Mouse (Mus musculus) forebrain, embryonic 12.5 days (tissue): ENCODE measurements around the gene Olfr768. TPM values are rescaled to one million over a fixed set of nuclear protein-coding genes. Genes with fewer than 3 reads are reported as not detected.
"Not testable (repeated sequence)": the region's sequence is repeated elsewhere in the genome, so short reads cannot be mapped to it uniquely, and the experiment has no call there.

ENCODE experiments used
- ATAC-seq: fragments of 200-750 bp; cut with Nextera tagmentation; 2 replicates; pipeline ENCODE4 v1.8.0; 2017; ENCODE audit warnings: moderate TSS enrichment; ENCODE audit not compliant: low FRiP score
- H3K27ac ChIP-seq: fragments of 300-500 bp; sonication (generic); 2 replicates; pipeline ENCODE4 v1.5.1; 2016; ENCODE audit warnings: mild to moderate bottlenecking
- H3K27me3 ChIP-seq: fragments of 300-500 bp; sonication (generic); 2 replicates; pipeline ENCODE4 v1.6.1; 2016; ENCODE audit warnings: mild to moderate bottlenecking
- H3K36me3 ChIP-seq: fragments of 300-500 bp; sonication (generic); replicated peaks from 2 replicates; pipeline ENCODE4 v1.6.1; 2016; ENCODE audit warnings: mild to moderate bottlenecking
- H3K4me1 ChIP-seq: fragments of 300-500 bp; sonication (generic); 2 replicates; pipeline ENCODE4 v1.6.1; 2016
- H3K4me2 ChIP-seq: fragments of 300-500 bp; sonication (generic); 2 replicates; pipeline ENCODE4 v1.6.1; 2016; ENCODE audit warnings: mild to moderate bottlenecking, moderate library complexity
- H3K4me3 ChIP-seq: fragments of 300-500 bp; sonication (generic); replicated peaks from 2 replicates; pipeline ENCODE4 v1.5.1; 2016; ENCODE audit warnings: mild to moderate bottlenecking
- H3K9ac ChIP-seq: fragments of 300-500 bp; sonication (generic); 2 replicates; pipeline ENCODE4 v1.6.1; 2016; ENCODE audit warnings: mild to moderate bottlenecking
- H3K9me3 ChIP-seq: fragments of 300-500 bp; sonication (generic); 2 replicates; pipeline ENCODE4 v1.6.1; 2016
- WGBS: fragments of 180-500 bp; shearing (Covaris S2); methylation state at CpG from one replicate; pipeline ENCODE4 v1.1.7; 2016; 5-methylcytosine and 5-hydroxymethylcytosine counted together
- polyA plus RNA-seq: library from polyadenylated mRNA; unstranded; fragments of >200 nt; fragmentation: Nextera tagmentation; extraction: Ambion mirVana; gene quantifications from 2 replicates; pipeline ENCODE4 v1.2.1, GENCODE M21; 2016

Olfr768 gene
- polyA plus RNA-seq, result not detected in 2 replicates

- no peak within 1 kb of the TSS for H3K9ac ChIP-seq
- no peaks in the 10 kb centered on the region for H3K4me1 ChIP-seq
- H3K4me3 ChIP-seq, result no peak within 1 kb of the TSS
- no peak within 1 kb of the TSS for H3K27ac ChIP-seq
- ATAC-seq, result no peak
- 84% methylated on average over 1 of the region's 1 CpGs for WGBS
- H3K27me3 ChIP-seq, result no peaks in the 10 kb centered on the region
- H3K36me3 ChIP-seq, result no peaks in the 10 kb centered on the region
- no peaks in the 10 kb centered on the region for H3K9me3 ChIP-seq
- no peak within 1 kb of the TSS for H3K4me2 ChIP-seq
These were observed at the start of gene Olfr768 for GRCm38 (mm10) chr10:129099275-129099674. TSS of gene Olfr768 (minus strand) at chr10:129099375.

GRCm38 (mm10) chr10:129138898-129139297, 39.7 kb upstream of the Olfr768 start, which contains the start of gene Olfr770:
TSS of gene Olfr770 (minus strand) at chr10:129138998.
- WGBS, result 81% methylated on average over 2 of the region's 2 CpGs
- Histone ChIP-seq H3K36me3 (no peaks in the 10 kb centered on the region), H3K27me3 (no peaks in the 10 kb centered on the region), H3K27ac (no peak within 1 kb of the TSS), H3K9ac (no peak within 1 kb of the TSS), H3K4me3 (no peak within 1 kb of the TSS), H3K4me2 (no peak within 1 kb of the TSS), H3K9me3 (no peaks in the 10 kb centered on the region), H3K4me1 (no peaks in the 10 kb centered on the region)
- no peak for ATAC-seq

- Histone ChIP-seq H3K36me3 (no peaks in the 10 kb centered on the region), H3K9ac (no peak within 1 kb of the TSS), H3K4me2 (no peak within 1 kb of the TSS), H3K9me3 (no peaks in the 10 kb centered on the region), H3K27ac (no peak within 1 kb of the TSS), H3K4me1 (no peaks in the 10 kb centered on the region), H3K27me3 (no peaks in the 10 kb centered on the region), H3K4me3 (no peak within 1 kb of the TSS)
- no peak for ATAC-seq
- WGBS, result 89% methylated on average over 2 of the region's 2 CpGs
These were observed 18.6 kb upstream of the Olfr768 start, which contains the start of gene Olfr769 for GRCm38 (mm10) chr10:129117761-129118160. TSS of gene Olfr769 (minus strand) at chr10:129117861.

GRCm38 (mm10) chr10:129115146-129115545, 16.0 kb upstream of the Olfr768 start:
- H3K36me3 ChIP-seq, result no peaks in the 10 kb centered on the region

GRCm38 (mm10) chr10:129101231-129101630, 2.1 kb upstream of the Olfr768 start:
- Histone ChIP-seq H3K36me3 (no peaks in the 10 kb centered on the region), H3K4me2 (no peak overlapping the region), H3K4me1 (no peaks in the 10 kb centered on the region), H3K9me3 (no peaks in the 10 kb centered on the region), H3K27ac (no peak overlapping the region), H3K9ac (no peak overlapping the region), H3K4me3 (no peak overlapping the region), H3K27me3 (no peaks in the 10 kb centered on the region)
- 42% methylated on average over 3 of the region's 3 CpGs for WGBS
- ATAC-seq, result no peak

More at GRCm38 (mm10) chr10:129115146-129115545, 16.0 kb upstream of the Olfr768 start:
- no peak overlapping the region for H3K4me2 ChIP-seq
- no peak overlapping the region for H3K27ac ChIP-seq
- H3K9me3 ChIP-seq, result no peaks in the 10 kb centered on the region
- H3K4me3 ChIP-seq, result no peak overlapping the region
- no peak for ATAC-seq
- no peaks in the 10 kb centered on the region for H3K4me1 ChIP-seq
- WGBS, result 92% methylated on average over 3 of the region's 3 CpGs
- no peak overlapping the region for H3K9ac ChIP-seq
- no peaks in the 10 kb centered on the region for H3K27me3 ChIP-seq

GRCm38 (mm10) chr10:129082810-129083209, 16.4 kb downstream of the Olfr768 start, which contains the start of gene Olfr767:
TSS of gene Olfr767 (minus strand) at chr10:129082910.
- not testable (repeated sequence) for H3K4me2 ChIP-seq, H3K27me3 ChIP-seq, H3K4me1 ChIP-seq, H3K9me3 ChIP-seq, ATAC-seq, H3K27ac ChIP-seq, H3K4me3 ChIP-seq, H3K9ac ChIP-seq, H3K36me3 ChIP-seq

GRCm38 (mm10) chr10:129068877-129069276, 30.3 kb downstream of the Olfr768 start, which contains the start of gene Olfr766-ps1:
TSS of gene Olfr766-ps1 (minus strand) at chr10:129068977.
- Histone ChIP-seq H3K4me2 (no peak within 1 kb of the TSS), H3K9me3 (no peaks in the 10 kb centered on the region), H3K4me3 (no peak within 1 kb of the TSS), H3K27me3 (no peaks in the 10 kb centered on the region), H3K27ac (no peak within 1 kb of the TSS), H3K9ac (no peak within 1 kb of the TSS), H3K4me1 (no peaks in the 10 kb centered on the region), H3K36me3 (no peaks in the 10 kb centered on the region)
- no peak for ATAC-seq
- 77% methylated on average over 2 of the region's 2 CpGs for WGBS

GRCm38 (mm10) chr10:129049898-129050297, 49.3 kb downstream of the Olfr768 start, which contains the start of gene Olfr765:
TSS of gene Olfr765 (minus strand) at chr10:129049998.
- not testable (repeated sequence) for H3K9ac ChIP-seq, H3K27me3 ChIP-seq, H3K4me3 ChIP-seq, H3K4me2 ChIP-seq, H3K27ac ChIP-seq, H3K9me3 ChIP-seq, H3K4me1 ChIP-seq, ATAC-seq, H3K36me3 ChIP-seq

Other genes with a start within 250 kb of the Olfr768 start
- 9.3 and 9.6 TPM in 2 replicates for gene Gdf11, start 207.7 kb downstream of the Olfr768 start, polyA plus RNA-seq
- 129 and 160 TPM in 2 replicates for gene Cd63, start 198.4 kb downstream of the Olfr768 start, polyA plus RNA-seq
- 11.3 and 13.3 TPM in 2 replicates for gene Rdh5, start 176.5 kb downstream of the Olfr768 start, polyA plus RNA-seq
- 183 and 188 TPM in 2 replicates for gene Bloc1s1, start 175.3 kb downstream of the Olfr768 start, polyA plus RNA-seq
- 0.46 and 0.73 TPM in 2 replicates for gene Itga7, start 165.6 kb downstream of the Olfr768 start, polyA plus RNA-seq
- gene Mettl7b, start 138.4 kb downstream of the Olfr768 start, polyA plus RNA-seq, result not detected in 2 replicates
- gene Olfr9, start 109.9 kb downstream of the Olfr768 start, polyA plus RNA-seq, result not detected in 2 replicates
- gene Olfr763, start 88.6 kb downstream of the Olfr768 start, polyA plus RNA-seq, result not detected in 2 replicates
- gene Olfr764-ps1, start 59.5 kb downstream of the Olfr768 start, polyA plus RNA-seq, result not detected in 2 replicates
- not detected in 2 replicates for gene Olfr765, start 49.4 kb downstream of the Olfr768 start, polyA plus RNA-seq
- not detected in 2 replicates for gene Olfr766-ps1, start 30.4 kb downstream of the Olfr768 start, polyA plus RNA-seq
- gene Olfr767, start 16.5 kb downstream of the Olfr768 start, polyA plus RNA-seq, result not detected in 2 replicates
- gene Olfr769, start 18.5 kb upstream of the Olfr768 start, polyA plus RNA-seq, result not detected in 2 replicates
- gene Olfr770, start 39.6 kb upstream of the Olfr768 start, polyA plus RNA-seq, result not detected in 2 replicates
- gene Olfr771, start 65.4 kb upstream of the Olfr768 start, polyA plus RNA-seq, result not detected in 2 replicates
- gene Olfr772, start 78.5 kb upstream of the Olfr768 start, polyA plus RNA-seq, result not detected in 2 replicates
- gene Olfr773, start 88.0 kb upstream of the Olfr768 start, polyA plus RNA-seq, result not detected in 2 replicates
- gene Olfr774, start 136.8 kb upstream of the Olfr768 start, polyA plus RNA-seq, result not detected in 2 replicates
- not detected in 2 replicates for gene Olfr775, start 149.0 kb upstream of the Olfr768 start, polyA plus RNA-seq
- not detected in 2 replicates for gene Olfr776, start 159.8 kb upstream of the Olfr768 start, polyA plus RNA-seq
- gene Olfr777, start 172.1 kb upstream of the Olfr768 start, polyA plus RNA-seq, result not detected in 2 replicates
- not detected in 2 replicates for gene Olfr780, start 218.7 kb upstream of the Olfr768 start, polyA plus RNA-seq
- not detected in 2 replicates for gene Olfr781, start 229.5 kb upstream of the Olfr768 start, polyA plus RNA-seq
- gene Olfr782, start 249.5 kb upstream of the Olfr768 start, polyA plus RNA-seq, result not detected in 2 replicates